Mouse (Mus musculus) stomach, embryonic 14.5 days (tissue): ENCODE results near the gene Mia2. TPM values are rescaled to one million over a fixed set of nuclear protein-coding genes. Genes with fewer than 3 reads are reported as not detected.
"Not testable (repeated sequence)": the region's sequence is repeated elsewhere in the genome, so short reads cannot be mapped to it uniquely, and the experiment has no call there.

Experiments
- ATAC-seq: fragments of 200-750 bp; cut with Nextera tagmentation; 2 replicates; pipeline ENCODE4 v1.8.0; 2017; ENCODE audit warnings: low read depth, moderate TSS enrichment; ENCODE audit not compliant: insufficient number of reproducible peaks, insufficient read depth, low FRiP score
- H3K27ac ChIP-seq: fragments of 300-500 bp; sonication (generic); 2 replicates; pipeline ENCODE4 v1.5.1; 2014; ENCODE audit warnings: mild to moderate bottlenecking, low read length, moderate library complexity, mixed read lengths
- H3K27me3 ChIP-seq: fragments of 300-500 bp; sonication (generic); 2 replicates; pipeline ENCODE4 v1.6.1; 2014; ENCODE audit warnings: low read length, control low read depth, mixed read lengths; ENCODE audit not compliant: control insufficient read depth, insufficient read depth
- H3K36me3 ChIP-seq: fragments of 300-500 bp; sonication (generic); 2 replicates; pipeline ENCODE4 v1.6.1; 2014; ENCODE audit warnings: mild to moderate bottlenecking, control low read depth, low read length, moderate library complexity, mixed read lengths; ENCODE audit not compliant: control insufficient read depth, insufficient read depth
- H3K4me1 ChIP-seq: fragments of 300-500 bp; sonication (generic); 2 replicates; pipeline ENCODE4 v1.6.1; 2014; ENCODE audit warnings: low read length, control low read depth, mixed read lengths; ENCODE audit not compliant: control insufficient read depth, insufficient read depth
- H3K4me2 ChIP-seq: fragments of 300-500 bp; sonication (generic); replicated peaks from 2 replicates; pipeline ENCODE4 v1.6.1; 2014; ENCODE audit warnings: low read depth, low read length, control low read depth
- H3K4me3 ChIP-seq: fragments of 300-500 bp; sonication (generic); 2 replicates; pipeline ENCODE4 v1.5.1; 2014; ENCODE audit warnings: low read depth, low read length, control low read depth
- H3K9ac ChIP-seq: fragments of 300-500 bp; sonication (generic); replicated peaks from 2 replicates; pipeline ENCODE4 v1.6.1; 2014; ENCODE audit warnings: low read depth, mild to moderate bottlenecking, control low read depth, low read length, moderate library complexity, mixed read lengths
- H3K9me3 ChIP-seq: fragments of 300-500 bp; sonication (generic); 2 replicates; pipeline ENCODE4 v1.6.1; 2016; ENCODE audit warnings: low read depth, low read length, control low read depth; ENCODE audit not compliant: control insufficient read depth
- WGBS: fragments of 180-500 bp; shearing (Covaris S2); extraction: QIAGEN DNeasy Blood & Tissue Kit; methylation state at CpG from one replicate; pipeline ENCODE4 v1.1.7; 2014; 5-methylcytosine and 5-hydroxymethylcytosine counted together
- microRNA-seq: library from miRNA; unstranded; fragments of <30 nt; microRNA quantifications from one replicate; pipeline ENCODE4, GENCODE M21; 2016
- polyA plus RNA-seq: library from polyadenylated mRNA; unstranded; fragments of >200 nt; fragmentation: Nextera tagmentation; extraction: Ambion mirVana; gene quantifications from 2 replicates; pipeline ENCODE4 v1.2.1, GENCODE M21; 2014

Mia2 gene
- polyA plus RNA-seq, 1 experiment from 2014 or later = 65.1 TPM

DNA sequence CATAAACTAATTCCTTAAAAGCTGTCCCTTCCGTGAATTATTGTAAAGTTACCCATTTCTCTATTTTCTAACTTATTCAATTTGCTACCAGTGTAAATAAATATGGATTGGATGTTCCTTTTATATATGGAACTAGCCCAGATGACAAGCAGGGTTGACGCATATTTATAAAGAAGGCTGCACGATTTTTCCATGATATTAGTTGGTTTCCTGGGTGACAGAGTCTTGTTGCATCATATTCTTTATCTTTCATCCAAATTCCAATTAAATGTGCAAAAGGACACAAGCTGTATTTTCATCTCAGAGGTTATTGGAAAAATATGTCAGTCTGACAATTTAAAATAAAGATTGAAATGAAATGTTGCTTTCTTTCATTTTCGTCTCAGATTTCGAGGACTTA lies 142.8 kb downstream of the Mia2 start:
- H3K9ac ChIP-seq = no peak overlapping the region
- no peak for ATAC-seq
- H3K4me1 ChIP-seq = no peaks in the 10 kb centered on the region
- no peak overlapping the region for H3K4me2 ChIP-seq
- H3K9me3 ChIP-seq = no peaks in the 10 kb centered on the region
- WGBS = 83% methylated on average over 5 of the region's 5 CpGs
- H3K36me3 ChIP-seq = no peaks in the 10 kb centered on the region
- no peak overlapping the region for H3K4me3 ChIP-seq
- no peak overlapping the region for H3K27ac ChIP-seq
- no peaks in the 10 kb centered on the region for H3K27me3 ChIP-seq

DNA sequence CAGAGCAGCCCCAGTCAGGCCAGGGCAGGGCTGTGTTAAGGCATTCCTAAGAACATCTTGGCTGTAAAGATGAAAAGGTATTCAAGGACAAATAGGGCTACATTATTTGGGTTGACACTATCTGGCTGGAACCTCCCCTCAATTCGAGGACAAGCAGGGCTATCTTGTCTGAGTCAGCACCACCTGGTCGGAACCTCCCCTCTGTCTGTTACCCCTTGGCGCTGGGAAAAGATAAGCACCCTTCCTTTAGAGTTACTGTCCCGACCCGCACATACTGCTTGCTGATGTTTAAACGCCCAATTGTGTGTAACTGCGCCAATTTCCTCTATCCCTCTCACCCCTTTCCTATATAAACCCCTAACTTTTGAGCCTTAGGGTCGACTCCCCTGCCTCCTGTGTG lies 145.4 kb downstream of the Mia2 start:
- not testable (repeated sequence) for H3K27ac ChIP-seq, H3K27me3 ChIP-seq, H3K4me2 ChIP-seq, H3K4me1 ChIP-seq, H3K36me3 ChIP-seq, H3K9me3 ChIP-seq, H3K4me3 ChIP-seq, ATAC-seq, H3K9ac ChIP-seq
- WGBS = 85% methylated on average over 8 of the region's 8 CpGs

Small RNA genes within 50 kb of the gene (microRNA-seq; reads per million reads assigned to microRNA genes)
- not detected for gene Gm27284

Other genes with a start within 250 kb of the Mia2 start
- 80.6 and 88.4 TPM in 2 replicates for gene Sec23a, start 83.8 kb upstream of the Mia2 start, polyA plus RNA-seq
- gene Gemin2, start 82.4 kb upstream of the Mia2 start, polyA plus RNA-seq = 23.8 and 29.8 TPM in 2 replicates
- 61.0 and 67.1 TPM in 2 replicates for gene Trappc6b, start 34.3 kb upstream of the Mia2 start, polyA plus RNA-seq
- 91.3 and 106 TPM in 2 replicates for gene Pnn, start 28.9 kb upstream of the Mia2 start, polyA plus RNA-seq
- 7.4 and 8.1 TPM in 2 replicates for gene Fbxo33, start 123.9 kb downstream of the Mia2 start, polyA plus RNA-seq